Mouse (Mus musculus): Measurements from ENCODE around the gene Socs2.
A peak's percentile ranks its signal among the peaks of the same experiment; 100 is the strongest.

Socs2 gene

GRCm38 (mm10) chr10:95416685-95417495 lies at the start of gene Socs2:
Gene Socs2 (minus strand): TSS chr10:95417180.
- DNase-seq = peak; percentile 93 to 95

GRCm38 (mm10) chr10:95465485-95465896 lies 48.5 kb upstream of the Socs2 start:
- DNase-seq = peak in 1 of 2 experiments; percentile 57

DNA sequence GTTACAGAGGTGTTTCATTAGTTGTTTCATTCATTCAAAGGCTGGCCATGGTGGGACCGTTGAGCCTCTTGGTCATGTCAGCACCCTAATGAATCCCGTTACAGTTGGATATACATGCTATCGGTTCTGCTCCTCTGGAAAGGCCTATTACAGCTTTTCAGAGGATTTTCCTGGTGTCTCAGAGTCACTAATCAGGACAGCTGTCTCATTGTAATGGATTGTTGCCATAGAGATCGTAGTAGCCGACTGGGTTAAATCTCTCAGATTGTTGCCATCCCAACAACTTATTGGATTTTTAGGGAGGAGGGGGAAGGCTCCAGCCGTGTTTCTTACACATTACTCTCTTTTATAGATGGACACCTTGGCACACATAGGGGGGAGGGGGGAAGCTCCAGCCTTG lies 47.5 kb upstream of the Socs2 start:
- no peak for DNase-seq

- no peak for DNase-seq
Measured at GRCm38 (mm10) chr10:95462231-95462630, 45.3 kb upstream of the Socs2 start.

GRCm38 (mm10) chr10:95461053-95461553 lies 44.1 kb upstream of the Socs2 start:
- DNase-seq = no peak

DNA sequence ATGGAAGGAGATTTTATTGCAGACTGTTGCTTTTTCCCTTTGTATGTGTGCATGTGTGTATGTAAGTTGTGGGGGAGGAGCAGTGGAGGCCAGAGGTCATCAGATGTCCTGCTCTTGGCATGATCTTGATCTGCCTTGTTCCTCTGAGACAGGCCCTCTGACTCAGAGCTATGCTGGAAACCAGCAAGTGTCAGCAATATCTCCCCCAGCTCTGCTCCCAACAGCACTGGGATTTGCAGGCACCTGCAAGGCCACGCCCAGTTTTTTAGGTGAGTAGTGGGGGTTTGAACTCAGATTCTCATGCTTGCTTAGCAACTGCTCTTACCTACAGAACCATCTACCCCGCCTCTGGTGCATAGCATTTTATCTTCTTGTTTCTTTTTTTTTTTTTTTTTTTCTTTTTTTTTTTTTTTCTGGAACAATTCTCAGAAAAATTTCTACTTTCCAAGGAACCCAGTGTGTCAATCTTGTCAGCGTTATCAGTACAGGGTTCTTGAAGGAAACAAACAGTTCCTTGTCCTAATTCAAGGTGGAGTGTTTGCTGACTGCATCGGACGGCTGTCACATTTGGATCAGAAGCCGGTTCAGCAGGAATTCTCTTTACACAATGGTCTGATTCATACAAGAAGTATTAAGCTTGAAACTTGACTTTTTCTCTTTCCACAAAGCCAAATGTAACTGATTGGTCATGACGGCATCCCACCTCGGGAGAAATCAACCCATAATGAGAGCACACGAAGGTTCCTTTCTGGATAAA lies 41.2 kb upstream of the Socs2 start:
- peak; percentile 45 to 73 for DNase-seq

- DNase-seq = no peak
Measured at GRCm38 (mm10) chr10:95457367-95458049, 40.5 kb upstream of the Socs2 start.

- no peak for DNase-seq
Measured at GRCm38 (mm10) chr10:95456103-95456502, 39.1 kb upstream of the Socs2 start.

GRCm38 (mm10) chr10:95453282-95453681 lies 36.3 kb upstream of the Socs2 start:
- DNase-seq = no peak

GRCm38 (mm10) chr10:95449033-95449432 lies 32.1 kb upstream of the Socs2 start:
- no peak for DNase-seq

DNA sequence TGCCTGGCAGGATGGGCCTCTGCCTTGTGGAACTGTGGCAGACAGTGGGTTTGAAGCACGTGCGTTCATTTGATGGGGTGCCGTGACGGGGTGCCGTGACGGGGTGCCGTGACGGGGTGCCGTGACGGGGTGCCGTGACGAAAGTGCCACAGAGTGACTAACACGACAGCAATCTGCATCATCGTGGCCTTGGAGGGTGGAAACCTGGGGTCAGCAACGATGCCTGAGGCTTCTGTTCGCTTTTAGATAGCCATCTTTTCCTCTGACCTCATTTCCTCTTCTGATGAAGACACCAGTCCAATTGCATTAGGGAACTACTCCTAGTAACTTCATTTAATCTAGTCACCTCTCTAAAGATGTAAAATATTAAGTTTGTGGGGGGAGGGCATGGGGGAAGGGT lies 31.0 kb upstream of the Socs2 start:
- DNase-seq = no peak

DNA sequence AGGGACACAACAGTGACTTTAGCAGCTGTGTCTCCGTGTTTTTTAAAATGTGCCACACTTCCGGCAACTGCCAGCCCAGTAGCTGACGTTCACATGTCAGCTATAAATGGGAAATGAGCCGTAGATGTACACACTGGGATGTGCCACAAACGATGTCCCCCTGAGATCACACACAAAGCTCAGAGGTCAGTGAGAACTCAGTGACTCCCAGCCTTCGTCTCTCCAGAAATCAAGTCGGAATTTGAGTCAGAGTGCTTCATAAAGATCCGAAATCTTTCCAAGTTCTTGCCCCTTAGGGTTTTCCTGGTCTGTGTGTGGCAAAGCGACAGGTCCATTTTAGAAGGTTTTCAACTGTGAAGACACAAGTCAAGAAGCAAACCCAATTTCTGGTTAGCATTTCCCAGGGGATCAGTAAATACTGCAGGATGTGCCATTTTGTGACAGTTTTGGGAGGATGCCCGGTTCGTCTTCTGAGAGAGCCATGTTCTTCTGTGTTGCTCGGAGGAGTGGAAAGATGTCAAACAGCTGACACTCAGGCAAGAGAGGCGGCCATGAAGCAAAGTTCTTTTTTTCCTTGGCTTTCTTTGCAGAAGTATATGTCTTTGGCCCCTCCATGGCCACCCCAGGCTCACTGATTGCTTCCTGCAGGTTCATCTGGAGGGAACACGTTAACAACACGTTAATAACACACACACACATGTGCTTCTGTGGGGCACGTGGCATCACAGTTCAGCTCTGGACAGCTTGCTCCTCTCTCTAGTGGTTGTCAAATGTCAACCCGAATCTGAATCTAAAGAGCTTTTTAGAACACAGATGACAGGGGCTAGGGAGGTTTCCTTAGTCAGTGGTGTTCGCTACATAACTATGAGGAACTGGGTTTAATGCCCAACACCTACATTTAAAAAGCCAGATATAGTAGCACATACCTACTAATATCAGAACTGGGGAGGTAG lies 28.4 kb upstream of the Socs2 start:
- peak; percentile 5 to 16 for DNase-seq

- DNase-seq = no peak
Measured at GRCm38 (mm10) chr10:95442334-95442733, 25.4 kb upstream of the Socs2 start.

DNA sequence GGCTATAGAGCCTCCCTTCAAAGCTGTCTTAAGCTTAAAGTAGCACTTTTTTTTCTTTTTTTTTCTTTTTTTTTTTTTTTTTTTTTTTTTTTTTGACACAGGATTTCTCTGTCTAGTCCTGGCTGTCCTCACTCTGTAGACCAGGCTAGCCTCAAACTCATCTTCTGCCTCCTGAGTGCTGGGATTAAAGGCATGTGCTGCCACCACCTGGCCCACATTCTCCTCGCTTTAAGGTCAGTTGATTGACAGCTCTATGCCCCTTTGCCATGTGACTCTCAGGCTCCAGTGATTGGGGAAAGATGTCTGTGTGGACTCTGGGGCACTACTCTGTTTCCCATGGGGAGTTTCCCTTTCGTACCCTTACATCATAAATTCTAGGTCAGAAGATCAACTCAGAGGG lies 23.6 kb upstream of the Socs2 start:
- peak in 1 of 2 experiments; percentile 20 for DNase-seq

DNA sequence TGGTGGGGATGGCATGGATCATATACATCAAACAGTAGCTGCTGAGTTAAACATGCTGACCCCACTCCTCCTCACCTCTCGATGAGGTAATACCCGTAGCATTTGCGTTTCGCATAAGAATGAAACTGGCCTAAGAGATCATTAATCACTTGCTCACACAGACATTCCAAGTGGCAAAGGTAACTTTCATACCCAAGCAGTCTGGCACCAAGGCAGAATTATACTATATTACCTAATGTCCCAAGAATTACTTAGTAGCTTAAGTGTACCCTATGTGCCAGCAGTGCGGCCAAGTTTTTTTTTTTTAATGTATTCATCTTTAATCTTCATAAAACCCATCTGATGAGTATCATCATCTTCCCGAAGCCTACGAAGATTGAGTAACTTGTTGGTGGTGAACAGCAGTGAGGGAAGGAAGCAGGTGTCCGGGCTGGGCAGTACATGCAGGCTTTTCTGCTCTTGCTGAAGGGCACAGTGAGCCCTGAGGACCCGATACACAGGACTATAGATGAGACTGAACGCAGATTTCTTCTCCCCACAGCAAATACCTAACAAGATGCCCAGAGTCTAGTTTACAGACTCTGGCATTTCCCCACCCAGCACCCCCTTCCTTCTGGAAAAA lies 22.8 kb upstream of the Socs2 start:
- DNase-seq = no peak

DNA sequence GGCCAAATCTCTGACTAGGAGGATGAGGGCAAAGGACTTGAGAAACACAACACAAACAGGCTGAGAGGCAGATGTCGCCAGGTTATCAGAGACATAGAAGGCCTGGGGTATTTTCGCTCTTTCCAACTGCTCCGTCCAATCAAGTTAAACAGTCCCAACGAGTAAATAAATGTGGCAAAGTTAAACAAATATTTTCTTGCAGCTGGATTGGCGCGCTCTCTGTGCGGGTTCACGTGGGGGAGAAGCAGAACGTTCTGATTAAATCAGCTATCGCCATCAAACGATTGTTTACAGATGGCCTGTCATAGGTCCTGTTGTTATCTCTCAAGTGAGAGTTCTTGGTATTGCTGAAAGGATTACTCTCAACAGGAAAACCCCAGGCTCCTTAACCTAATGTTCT lies 22.0 kb upstream of the Socs2 start:
- peak in 1 of 2 experiments; percentile 11 for DNase-seq

GRCm38 (mm10) chr10:95430271-95430670 lies 13.3 kb upstream of the Socs2 start:
- no peak for DNase-seq

GRCm38 (mm10) chr10:95429111-95429510 lies 12.1 kb upstream of the Socs2 start:
- DNase-seq = no peak

- no peak for DNase-seq
Measured at GRCm38 (mm10) chr10:95426207-95427115, 9.5 kb upstream of the Socs2 start.

DNA sequence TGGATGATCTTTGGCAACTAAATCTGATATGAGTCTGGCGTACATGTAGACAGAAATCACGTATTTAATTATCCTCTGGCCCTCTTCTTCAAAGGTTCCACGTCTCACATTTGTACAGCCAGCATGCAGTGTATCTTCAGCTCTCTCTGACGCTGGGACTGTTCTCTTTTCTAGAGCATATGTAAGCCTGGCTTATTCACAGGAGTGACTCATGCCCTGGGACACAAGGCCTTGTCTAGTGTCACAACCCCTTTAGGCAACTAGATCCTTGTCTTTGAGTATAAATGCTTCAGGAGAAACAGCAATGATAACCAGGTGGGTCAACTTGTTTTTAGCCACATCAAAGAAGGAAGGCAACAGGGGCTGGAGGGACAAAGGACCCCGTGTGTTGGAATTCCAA lies 5.7 kb upstream of the Socs2 start:
- no peak for DNase-seq
